Mouse (Mus musculus) frontal cortex, postnatal 14 days (tissue): ENCODE measurements at regions not wholly inside any gene's neighbourhood (a gene's known extent, or its start where the extent isn't known, plus 50 kb on each side); places are given as distances from the start of the nearest gene placed in this dataset.

Source experiments
- DNase-seq, 2 experiments: peaks; one replicate each; pipeline ENCODE4 v3.0.0; 2022; ENCODE audit warnings: low spot score in 2 of 2

- DNase-seq: no peak
Observed at GRCm38 (mm10) chr7:58093523-58093922, 562.4 kb upstream of the Atp10a start.

GRCm38 (mm10) chr7:58078825-58079224, 569.0 kb upstream of the Gabra5 start:
- no peak for DNase-seq

- DNase-seq: no peak
Observed at GRCm38 (mm10) chr7:58032975-58033374, 523.1 kb upstream of the Gabra5 start.

- no peak for DNase-seq
Observed at GRCm38 (mm10) chr7:58032111-58032510, 522.3 kb upstream of the Gabra5 start.

GRCm38 (mm10) chr7:57992406-57993223, 482.8 kb upstream of the Gabra5 start:
- peak in 1 of 2 experiments; percentile 6 for DNase-seq

- no peak for DNase-seq
Observed at GRCm38 (mm10) chr7:57983192-57983591, 473.3 kb upstream of the Gabra5 start.

- DNase-seq: no peak
Observed at GRCm38 (mm10) chr7:57966216-57966615, 456.4 kb upstream of the Gabra5 start.

GRCm38 (mm10) chr7:57958871-57959270, 449.0 kb upstream of the Gabra5 start:
- DNase-seq: no peak
